In genomic region chr4:114501048-114501447, GRCm38 (mm10) we compare ENCODE assay signal across 13 mouse cellular contexts.
"Had no signal": no experiment of that assay in that cellular context is flagged by ENCODE, and none has a peak within 500 bp of the region (broad histone marks: within the 10 kb centered on the region; RNA-seq: fewer than 3 reads in every experiment).

No protein-coding gene starts in this region.

- H3K4me3 ChIP-seq: limb, embryonic 13.5 days; midbrain, embryonic 12.5 days; neural tube, embryonic 13.5 days had no signal

- H3K9ac ChIP-seq: limb, embryonic 13.5 days; liver, embryonic 14.5 days; midbrain, embryonic 12.5 days; neural tube, embryonic 13.5 days had no signal

- H3K27me3 ChIP-seq: midbrain, embryonic 12.5 days; neural tube, embryonic 13.5 days had no signal

- H3K27ac ChIP-seq: limb, embryonic 13.5 days; liver, embryonic 14.5 days; midbrain, embryonic 12.5 days; neural tube, embryonic 13.5 days had no signal

- H3K9me3 ChIP-seq: midbrain, embryonic 12.5 days; neural tube, embryonic 13.5 days had no signal

- H3K36me3 ChIP-seq: limb, embryonic 13.5 days; midbrain, embryonic 12.5 days; neural tube, embryonic 13.5 days had no signal

- DNase-seq: left cerebral cortex, postnatal 4 days; lung, adult 18-20 months; lung, postnatal 4 days; retina, postnatal 1 day; right cerebral cortex, postnatal 4 days; spleen, adult 18-20 months; thymus, adult 18-20 months; thymus, postnatal 36 days had no signal

- ATAC-seq: midbrain, embryonic 16.5 days had no signal

- H3K4me2 ChIP-seq: limb, embryonic 13.5 days; midbrain, embryonic 12.5 days; neural tube, embryonic 13.5 days had no signal
